ENCODE assay signal across 12 mouse cellular contexts in genomic region chr13:99447002-99447401, GRCm38 (mm10).
DNase-seq lines count a peak whose midpoint lies in the region; ATAC-seq and TF ChIP-seq lines count a peak whose summit lies in the region.
"Had no signal": no experiment of that assay in that cellular context is flagged by ENCODE, and none has a peak within 500 bp of the region (broad histone marks: within the 10 kb centered on the region; RNA-seq: fewer than 3 reads in every experiment).

No protein-coding gene starts in this region.

- H3K36me3 ChIP-seq in lung, embryonic 14.5 days (ENCODE audit: insufficient read depth), result no peaks in the 10 kb centered on the region
- H3K36me3 ChIP-seq in forebrain, embryonic 15.5 days, result peaks cover 2% of the 10 kb centered on the region; the same call in 1 of the 2 replicates
- peaks cover 35% of the 10 kb centered on the region for H3K36me3 ChIP-seq in midbrain, embryonic 10.5 days
- H3K36me3 ChIP-seq: embryonic facial prominence, embryonic 13.5 days; heart, embryonic 15.5 days; stomach, embryonic 15.5 days had no signal

- H3K9ac ChIP-seq in lung, embryonic 14.5 days, result no peak overlapping the region
- peak overlapping the region; percentile 50 for H3K9ac ChIP-seq in forebrain, embryonic 15.5 days (replicated peaks)
- H3K9ac ChIP-seq: embryonic facial prominence, embryonic 13.5 days; heart, embryonic 15.5 days; liver, embryonic 14.5 days; stomach, embryonic 15.5 days had no signal

- no peaks in the 10 kb centered on the region for H3K27me3 ChIP-seq in lung, embryonic 14.5 days (ENCODE audit: insufficient read depth, low read length)
- no peaks in the 10 kb centered on the region for H3K27me3 ChIP-seq in forebrain, embryonic 15.5 days
- H3K27me3 ChIP-seq in midbrain, embryonic 10.5 days (ENCODE audit: low read depth, poor library complexity, severe bottlenecking), result no peaks in the 10 kb centered on the region
- H3K27me3 ChIP-seq: embryonic facial prominence, embryonic 13.5 days; heart, embryonic 15.5 days; stomach, embryonic 15.5 days had no signal

- no peaks in the 10 kb centered on the region for H3K9me3 ChIP-seq in lung, embryonic 14.5 days (ENCODE audit: low read depth, low read length)
- H3K9me3 ChIP-seq in forebrain, embryonic 15.5 days, result no peaks in the 10 kb centered on the region
- H3K9me3 ChIP-seq in midbrain, embryonic 10.5 days (replicated peaks), result no peaks in the 10 kb centered on the region
- H3K9me3 ChIP-seq: embryonic facial prominence, embryonic 13.5 days; heart, embryonic 15.5 days; stomach, embryonic 15.5 days had no signal

- TF ChIP-seq CTCF in lung, embryonic 14.5 days (IDR thresholded peaks at IDR 0.05; ENCODE audit: low read depth), result no peak
- no peak for TF ChIP-seq CTCF in olfactory bulb, adult 2 months (IDR thresholded peaks at IDR 0.05; ENCODE audit: insufficient read depth, low read depth, low read length)

- peak overlapping the region; percentile 38; the same call in 1 of the 2 replicates for H3K27ac ChIP-seq in lung, embryonic 14.5 days (ENCODE audit: low read depth)
- H3K27ac ChIP-seq in forebrain, embryonic 15.5 days (replicated peaks), result peak overlapping the region; percentile 92
- H3K27ac ChIP-seq in midbrain, embryonic 10.5 days (replicated peaks), result peak overlapping the region; percentile 92
- H3K27ac ChIP-seq in olfactory bulb, adult 2 months (ENCODE audit: insufficient read depth, low read depth, low read length), result peak overlapping the region; percentile 86
- H3K27ac ChIP-seq: embryonic facial prominence, embryonic 13.5 days; heart, embryonic 15.5 days; liver, embryonic 14.5 days; stomach, embryonic 15.5 days had no signal

- no peak overlapping the region; the same call in 1 of the 2 replicates for H3K4me2 ChIP-seq in lung, embryonic 14.5 days
- H3K4me2 ChIP-seq in forebrain, embryonic 15.5 days (replicated peaks), result peak overlapping the region; percentile 41
- H3K4me2 ChIP-seq: embryonic facial prominence, embryonic 13.5 days; heart, embryonic 15.5 days; stomach, embryonic 15.5 days had no signal

- H3K4me3 ChIP-seq in lung, embryonic 14.5 days (ENCODE audit: low read depth, low read length), result no peak overlapping the region
- peak overlapping the region; percentile 30 for H3K4me3 ChIP-seq in forebrain, embryonic 15.5 days
- peak overlapping the region; percentile 62 for H3K4me3 ChIP-seq in midbrain, embryonic 10.5 days
- peak overlapping the region; percentile 30 for H3K4me3 ChIP-seq in olfactory bulb, adult 2 months (ENCODE audit: insufficient read depth, low read depth, low read length)
- H3K4me3 ChIP-seq: embryonic facial prominence, embryonic 13.5 days; heart, embryonic 15.5 days; stomach, embryonic 15.5 days had no signal

- no peak for ATAC-seq in lung, embryonic 14.5 days (ENCODE audit: insufficient read depth)
- no peak for ATAC-seq in forebrain, embryonic 15.5 days (replicated peaks)
- no peak for ATAC-seq in inflammation-experienced regulatory T-cells, adult 6 months

- H3K4me1 ChIP-seq in lung, embryonic 14.5 days (ENCODE audit: insufficient read depth), result peaks cover 22% of the 10 kb centered on the region
- H3K4me1 ChIP-seq in forebrain, embryonic 15.5 days, result peaks cover 92% of the 10 kb centered on the region
- H3K4me1 ChIP-seq in midbrain, embryonic 10.5 days, result peaks cover 96% of the 10 kb centered on the region
- H3K4me1 ChIP-seq in olfactory bulb, adult 2 months (ENCODE audit: control insufficient read depth, insufficient read depth, low read length), result peaks cover 46% of the 10 kb centered on the region

- no peak for TF ChIP-seq POLR2A in olfactory bulb, adult 2 months (IDR thresholded peaks at IDR 0.05; ENCODE audit: insufficient read depth, low read depth, low read length)

- 72% methylated on average over 7 of the region's 7 CpGs for WGBS in lung, embryonic 14.5 days
- 26% methylated on average over 7 of the region's 7 CpGs for WGBS in forebrain, embryonic 15.5 days
- 61% methylated on average over 7 of the region's 7 CpGs for WGBS in midbrain, embryonic 10.5 days
- 44% methylated on average over 7 of the region's 7 CpGs for WGBS in olfactory bulb, adult 2 months

- no peak for DNase-seq in lung, embryonic 14.5 days
- no peak for DNase-seq in lung, postnatal 25 days (ENCODE audit: low spot score)
- no peak for DNase-seq in midbrain, embryonic 10.5 days (ENCODE audit: low spot score)
- no peak for DNase-seq in cerebellum, adult 9-11 months
- DNase-seq in layer of hippocampus, adult 18-20 months (ENCODE audit: low spot score in 2 of 2), result no peak

Comparison
In these comparisons a context has a peak if more than half of its experiments do, and no peak if none do; other contexts are left out.
1. H3K27ac ChIP-seq: peak in every context shown above with its lines; median percentile 92 in forebrain, embryonic 15.5 days; 92 in midbrain, embryonic 10.5 days; 86 in olfactory bulb, adult 2 months; 38 in lung, embryonic 14.5 days.